Mouse (Mus musculus) embryonic fibroblast, embryonic 13.5 days (primary cell): ENCODE results near the gene Slc35g3.

Experiments used
- CTCF ChIP-seq: IDR thresholded peaks from 2 replicates; pipeline ENCODE4 v1.5.1; 2011; ENCODE audit warnings: mild to moderate bottlenecking, control low read depth, low read length, moderate library complexity, borderline replicate concordance; ENCODE audit not compliant: insufficient read depth
- POLR2A ChIP-seq: IDR thresholded peaks from 2 replicates; pipeline ENCODE4 v1.6.1; 2011; ENCODE audit warnings: low read depth, mild to moderate bottlenecking, control low read depth, low read length, moderate library complexity

- TF ChIP-seq CTCF (no peak), POLR2A (no peak)
Measured at GRCm38 (mm10) chr11:69781828-69782227, 20.1 kb upstream of the Slc35g3 start.
